Mouse (Mus musculus): ENCODE data around the gene Med17. TPM values are rescaled to one million over a fixed set of nuclear protein-coding genes. Genes with fewer than 3 reads are reported as not detected.

Med17 gene
- polyA plus RNA-seq, 1 experiment from 2014 or later: 20.6 TPM

- Histone ChIP-seq H3K36me3 (no peaks in the 10 kb centered on the region), H3K4me3 (no peak overlapping the region), H3K27me3 (replicated peaks) (no peaks in the 10 kb centered on the region), H3K4me2 (no peak overlapping the region), H3K4me1 (replicated peaks) (peaks cover 6% of the 10 kb centered on the region; the same call in 1 of the 2 replicates), H3K27ac (ENCODE audit: poor library complexity, severe bottlenecking) (no peak overlapping the region), H3K9ac (no peak overlapping the region), H3K9me3 (replicated peaks) (no peaks in the 10 kb centered on the region)
- WGBS: 55% methylated on average over 7 of the region's 7 CpGs
- no peak for ATAC-seq (ENCODE audit: insufficient number of reproducible peaks, low FRiP score)
These were observed 29.4 kb downstream of the Med17 start for GRCm38 (mm10) chr9:15250376-15250775.

- no peak for ATAC-seq (ENCODE audit: insufficient number of reproducible peaks, low FRiP score)
- Histone ChIP-seq H3K9ac (no peak overlapping the region), H3K4me1 (replicated peaks) (peaks cover 6% of the 10 kb centered on the region; the same call in 1 of the 2 replicates), H3K4me2 (no peak overlapping the region), H3K36me3 (no peaks in the 10 kb centered on the region), H3K27ac (ENCODE audit: poor library complexity, severe bottlenecking) (no peak overlapping the region), H3K27me3 (replicated peaks) (no peaks in the 10 kb centered on the region), H3K4me3 (no peak overlapping the region), H3K9me3 (replicated peaks) (no peaks in the 10 kb centered on the region)
- WGBS: 62% methylated on average over 14 of the region's 14 CpGs
These were observed 34.2 kb downstream of the Med17 start for GRCm38 (mm10) chr9:15245319-15246075.

GRCm38 (mm10) chr9:15242130-15242529 lies 37.6 kb downstream of the Med17 start:
- H3K9me3 ChIP-seq (replicated peaks): no peaks in the 10 kb centered on the region
- no peak overlapping the region for H3K4me2 ChIP-seq
- no peak overlapping the region for H3K9ac ChIP-seq
- ATAC-seq (ENCODE audit: insufficient number of reproducible peaks, low FRiP score): no peak
- no peak overlapping the region for H3K27ac ChIP-seq (ENCODE audit: poor library complexity, severe bottlenecking)
- H3K4me1 ChIP-seq (replicated peaks): peaks cover 21% of the 10 kb centered on the region
- no peaks in the 10 kb centered on the region for H3K36me3 ChIP-seq
- no peak overlapping the region for H3K4me3 ChIP-seq
- H3K27me3 ChIP-seq (replicated peaks): no peaks in the 10 kb centered on the region
- WGBS: 71% methylated on average over 1 of the region's 1 CpGs

GRCm38 (mm10) chr9:15241596-15241939 lies 38.2 kb downstream of the Med17 start:
- WGBS: 44% methylated on average over 9 of the region's 9 CpGs
- no peak for ATAC-seq (ENCODE audit: insufficient number of reproducible peaks, low FRiP score)
- Histone ChIP-seq H3K27ac (ENCODE audit: poor library complexity, severe bottlenecking) (no peak overlapping the region), H3K4me3 (no peak overlapping the region), H3K27me3 (replicated peaks) (no peaks in the 10 kb centered on the region), H3K9me3 (replicated peaks) (no peaks in the 10 kb centered on the region), H3K36me3 (no peaks in the 10 kb centered on the region), H3K9ac (no peak overlapping the region), H3K4me2 (no peak overlapping the region), H3K4me1 (replicated peaks) (peaks cover 21% of the 10 kb centered on the region)

GRCm38 (mm10) chr9:15240863-15241595 lies 38.7 kb downstream of the Med17 start:
- H3K4me2 ChIP-seq: no peak overlapping the region
- ATAC-seq (ENCODE audit: insufficient number of reproducible peaks, low FRiP score): no peak
- H3K9ac ChIP-seq: no peak overlapping the region
- no peak overlapping the region for H3K4me3 ChIP-seq
- H3K4me1 ChIP-seq (replicated peaks): peaks cover 21% of the 10 kb centered on the region
- H3K27me3 ChIP-seq (replicated peaks): no peaks in the 10 kb centered on the region
- no peaks in the 10 kb centered on the region for H3K36me3 ChIP-seq
- no peaks in the 10 kb centered on the region for H3K9me3 ChIP-seq (replicated peaks)
- WGBS: 58% methylated on average over 6 of the region's 6 CpGs
- no peak overlapping the region for H3K27ac ChIP-seq (ENCODE audit: poor library complexity, severe bottlenecking)

GRCm38 (mm10) chr9:15240006-15240405 lies 39.7 kb downstream of the Med17 start:
- Histone ChIP-seq H3K9ac (no peak overlapping the region), H3K4me3 (no peak overlapping the region), H3K27ac (ENCODE audit: poor library complexity, severe bottlenecking) (no peak overlapping the region), H3K27me3 (replicated peaks) (no peaks in the 10 kb centered on the region), H3K9me3 (replicated peaks) (no peaks in the 10 kb centered on the region), H3K4me2 (no peak overlapping the region), H3K4me1 (replicated peaks) (peaks cover 21% of the 10 kb centered on the region), H3K36me3 (no peaks in the 10 kb centered on the region)
- WGBS: 87% methylated on average over 6 of the region's 6 CpGs
- no peak for ATAC-seq (ENCODE audit: insufficient number of reproducible peaks, low FRiP score)

- Histone ChIP-seq H3K4me2 (peak within 1 kb of the TSS; percentile 92), H3K4me3 (peak within 1 kb of the TSS; percentile 56), H3K4me1 (replicated peaks) (peaks cover 21% of the 10 kb centered on the region), H3K36me3 (no peaks in the 10 kb centered on the region), H3K27me3 (replicated peaks) (no peaks in the 10 kb centered on the region), H3K9ac (peak within 1 kb of the TSS; percentile 77), H3K9me3 (replicated peaks) (no peaks in the 10 kb centered on the region), H3K27ac (ENCODE audit: poor library complexity, severe bottlenecking) (peak within 1 kb of the TSS; percentile 53)
- whole genome bisulfite sequencing: 3% methylated on average over 35 of the region's 35 CpGs
- ATAC-seq (ENCODE audit: insufficient number of reproducible peaks, low FRiP score): peak; percentile 70
These were observed 40.4 kb downstream of the Med17 start, which contains the start of gene Vstm5 for GRCm38 (mm10) chr9:15239042-15239925. Gene Vstm5, plus strand, starts transcription at chr9:15239045.

GRCm38 (mm10) chr9:15238297-15238990 lies 41.3 kb downstream of the Med17 start:
- WGBS: 69% methylated on average over 16 of the region's 16 CpGs
- H3K4me2 ChIP-seq: peak overlapping the region; percentile 92
- peaks cover 21% of the 10 kb centered on the region for H3K4me1 ChIP-seq (replicated peaks)
- H3K27ac ChIP-seq (ENCODE audit: poor library complexity, severe bottlenecking): peak overlapping the region; percentile 41; the same call in 1 of the 2 replicates
- H3K4me3 ChIP-seq: peak overlapping the region; percentile 56
- no peaks in the 10 kb centered on the region for H3K36me3 ChIP-seq
- H3K9ac ChIP-seq: peak overlapping the region; percentile 77
- no peaks in the 10 kb centered on the region for H3K9me3 ChIP-seq (replicated peaks)
- 0 out of 2 replicates have a peak, but pooled peaks have one; percentile 19 for ATAC-seq (ENCODE audit: insufficient number of reproducible peaks, low FRiP score)
- no peaks in the 10 kb centered on the region for H3K27me3 ChIP-seq (replicated peaks)

GRCm38 (mm10) chr9:15237516-15238296 lies 42.0 kb downstream of the Med17 start:
- H3K27ac ChIP-seq (ENCODE audit: poor library complexity, severe bottlenecking): peak overlapping the region; percentile 41
- no peaks in the 10 kb centered on the region for H3K36me3 ChIP-seq
- H3K4me3 ChIP-seq: no peak overlapping the region
- H3K9me3 ChIP-seq (replicated peaks): no peaks in the 10 kb centered on the region
- H3K4me1 ChIP-seq (replicated peaks): peaks cover 21% of the 10 kb centered on the region
- no peak overlapping the region for H3K9ac ChIP-seq
- H3K4me2 ChIP-seq: peak overlapping the region; percentile 92
- H3K27me3 ChIP-seq (replicated peaks): no peaks in the 10 kb centered on the region
- peak; percentile 39; the same call in 1 of the 2 replicates for ATAC-seq (ENCODE audit: insufficient number of reproducible peaks, low FRiP score)
- WGBS: 39% methylated on average over 14 of the region's 14 CpGs

- H3K9me3 ChIP-seq (replicated peaks): 0 out of 2 replicates have a peak, but pooled peaks cover 3% of the 10 kb centered on the region
- peaks cover 21% of the 10 kb centered on the region for H3K4me1 ChIP-seq (replicated peaks)
- H3K4me2 ChIP-seq: no peak overlapping the region
- H3K4me3 ChIP-seq: no peak overlapping the region
- 75% methylated on average over 3 of the region's 3 CpGs for WGBS
- ATAC-seq (ENCODE audit: insufficient number of reproducible peaks, low FRiP score): no peak
- no peaks in the 10 kb centered on the region for H3K36me3 ChIP-seq
- no peak overlapping the region for H3K9ac ChIP-seq
- H3K27me3 ChIP-seq (replicated peaks): no peaks in the 10 kb centered on the region
- no peak overlapping the region for H3K27ac ChIP-seq (ENCODE audit: poor library complexity, severe bottlenecking)
These were observed 43.7 kb downstream of the Med17 start for GRCm38 (mm10) chr9:15235986-15236385.

Data from heart, embryonic 12.5 days (tissue).